Mouse (Mus musculus) midbrain, embryonic 15.5 days (tissue): ENCODE results near the gene Stra6. TPM values are rescaled to one million over a fixed set of nuclear protein-coding genes. Genes with fewer than 3 reads are reported as not detected.

Experiments used
- ATAC-seq: fragments of 200-750 bp; cut with Nextera tagmentation; replicated peaks from 2 replicates; pipeline ENCODE4 v1.8.0; 2017; ENCODE audit warnings: moderate TSS enrichment
- H3K27ac ChIP-seq: fragments of 300-500 bp; sonication (generic); 2 replicates; pipeline ENCODE4 v1.5.1; 2015; ENCODE audit warnings: mild to moderate bottlenecking, inconsistent platforms
- H3K27me3 ChIP-seq: fragments of 300-500 bp; sonication (generic); replicated peaks from 2 replicates; pipeline ENCODE4 v1.6.1; 2015; ENCODE audit warnings: inconsistent platforms
- H3K36me3 ChIP-seq: fragments of 300-500 bp; sonication (generic); replicated peaks from 2 replicates; pipeline ENCODE4 v1.6.1; 2015; ENCODE audit warnings: inconsistent platforms
- H3K4me1 ChIP-seq: fragments of 300-500 bp; sonication (generic); 2 replicates; pipeline ENCODE4 v1.6.1; 2015; ENCODE audit warnings: inconsistent platforms
- H3K4me2 ChIP-seq: fragments of 300-500 bp; sonication (generic); 2 replicates; pipeline ENCODE4 v1.6.1; 2015; ENCODE audit warnings: inconsistent platforms, mild to moderate bottlenecking, moderate library complexity
- H3K4me3 ChIP-seq: fragments of 300-500 bp; sonication (generic); 2 replicates; pipeline ENCODE4 v1.5.1; 2015; ENCODE audit warnings: mild to moderate bottlenecking, inconsistent platforms
- H3K9ac ChIP-seq: fragments of 300-500 bp; sonication (generic); 2 replicates; pipeline ENCODE4 v1.6.1; 2015; ENCODE audit warnings: mild to moderate bottlenecking, inconsistent platforms
- H3K9me3 ChIP-seq: fragments of 300-500 bp; sonication (generic); 2 replicates; pipeline ENCODE4 v1.6.1; 2016; ENCODE audit warnings: inconsistent platforms
- WGBS: fragments of 180-500 bp; shearing (Covaris S2); methylation state at CpG from one replicate; pipeline ENCODE4 v1.1.7; 2015; ENCODE audit warnings: mixed read lengths; 5-methylcytosine and 5-hydroxymethylcytosine counted together
- polyA plus RNA-seq: library from polyadenylated mRNA; unstranded; fragments of >200 nt; fragmentation: Nextera tagmentation; extraction: Ambion mirVana; gene quantifications from 2 replicates; pipeline ENCODE4 v1.2.1, GENCODE M21; 2015

Stra6 gene
- polyA plus RNA-seq: 15.0 and 15.7 TPM in 2 replicates

- no peak within 1 kb of the TSS; the same call in 1 of the 2 replicates for H3K4me2 ChIP-seq
- H3K9ac ChIP-seq: no peak within 1 kb of the TSS
- no peaks in the 10 kb centered on the region for H3K27me3 ChIP-seq
- no peak for ATAC-seq
- H3K9me3 ChIP-seq: no peaks in the 10 kb centered on the region
- peak within 1 kb of the TSS; percentile 83 for H3K27ac ChIP-seq
- H3K4me3 ChIP-seq: no peak within 1 kb of the TSS
- H3K4me1 ChIP-seq: peaks cover 77% of the 10 kb centered on the region
- 35% methylated on average over 3 of the region's 3 CpGs for WGBS
- H3K36me3 ChIP-seq: no peaks in the 10 kb centered on the region
These were observed at the start of gene Stra6 for GRCm38 (mm10) chr9:58063531-58063930. Stra6 (plus strand) TSS chr9:58063788.

DNA sequence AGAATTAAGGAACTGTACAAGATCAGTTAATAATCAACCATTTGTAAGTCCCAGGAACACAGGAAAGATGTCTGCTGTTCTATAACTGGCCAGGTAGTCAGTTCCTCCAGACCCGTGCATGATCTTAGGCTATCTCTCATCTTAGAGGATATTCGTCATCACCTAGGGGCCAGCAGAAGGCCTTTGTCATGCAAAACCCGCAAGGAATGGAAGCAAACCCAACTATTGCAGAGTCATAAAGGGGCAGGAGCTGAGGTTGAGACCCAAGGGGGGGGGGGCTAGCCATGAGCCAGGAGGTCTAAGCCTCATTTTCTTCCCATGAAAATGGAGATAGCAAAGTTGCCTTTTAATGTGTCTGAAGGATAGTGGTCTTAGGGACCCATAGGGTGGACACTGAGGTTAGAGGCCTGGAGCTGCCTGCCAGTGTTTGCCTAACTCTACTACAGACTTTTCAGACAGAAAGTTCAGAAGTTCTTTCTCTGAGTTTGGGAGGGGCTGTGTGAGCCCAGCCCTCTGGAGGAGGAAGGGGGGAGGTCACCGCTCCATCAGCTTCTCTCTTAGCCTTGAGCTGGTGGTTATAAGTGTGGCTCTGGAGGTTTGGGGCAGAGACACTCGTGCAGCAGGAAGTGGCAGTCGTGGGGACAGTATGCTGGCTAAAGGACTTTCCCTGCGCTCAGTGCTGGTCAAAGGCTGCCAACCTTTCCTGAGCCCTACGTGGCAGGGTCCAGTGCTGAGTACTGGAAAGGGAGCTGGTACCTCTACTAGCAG, 49.0 kb upstream of the Stra6 start:
- Histone ChIP-seq H3K4me1 (peaks cover under 1% of the 10 kb centered on the region; the same call in 1 of the 2 replicates), H3K4me2 (no peak overlapping the region), H3K4me3 (no peak overlapping the region), H3K27me3 (no peaks in the 10 kb centered on the region), H3K27ac (no peak overlapping the region), H3K36me3 (no peaks in the 10 kb centered on the region), H3K9ac (no peak overlapping the region), H3K9me3 (no peaks in the 10 kb centered on the region)
- 63% methylated on average over 8 of the region's 8 CpGs for WGBS
- no peak for ATAC-seq

- H3K27me3 ChIP-seq: no peaks in the 10 kb centered on the region
- no peak overlapping the region for H3K4me3 ChIP-seq
- no peaks in the 10 kb centered on the region for H3K9me3 ChIP-seq
- H3K27ac ChIP-seq: no peak overlapping the region
- no peaks in the 10 kb centered on the region for H3K4me1 ChIP-seq
- ATAC-seq: no peak
- H3K4me2 ChIP-seq: no peak overlapping the region
- H3K36me3 ChIP-seq: no peaks in the 10 kb centered on the region
- 90% methylated on average over 6 of the region's 6 CpGs for WGBS
- no peak overlapping the region for H3K9ac ChIP-seq
These were observed 47.7 kb upstream of the Stra6 start for GRCm38 (mm10) chr9:58015856-58016255.

GRCm38 (mm10) chr9:58016962-58017361, 46.6 kb upstream of the Stra6 start:
- Histone ChIP-seq H3K27ac (no peak overlapping the region), H3K4me2 (no peak overlapping the region), H3K27me3 (no peaks in the 10 kb centered on the region), H3K4me1 (no peaks in the 10 kb centered on the region), H3K9me3 (no peaks in the 10 kb centered on the region), H3K4me3 (no peak overlapping the region), H3K36me3 (no peaks in the 10 kb centered on the region), H3K9ac (no peak overlapping the region)
- WGBS: 81% methylated on average over 3 of the region's 3 CpGs
- no peak for ATAC-seq

DNA sequence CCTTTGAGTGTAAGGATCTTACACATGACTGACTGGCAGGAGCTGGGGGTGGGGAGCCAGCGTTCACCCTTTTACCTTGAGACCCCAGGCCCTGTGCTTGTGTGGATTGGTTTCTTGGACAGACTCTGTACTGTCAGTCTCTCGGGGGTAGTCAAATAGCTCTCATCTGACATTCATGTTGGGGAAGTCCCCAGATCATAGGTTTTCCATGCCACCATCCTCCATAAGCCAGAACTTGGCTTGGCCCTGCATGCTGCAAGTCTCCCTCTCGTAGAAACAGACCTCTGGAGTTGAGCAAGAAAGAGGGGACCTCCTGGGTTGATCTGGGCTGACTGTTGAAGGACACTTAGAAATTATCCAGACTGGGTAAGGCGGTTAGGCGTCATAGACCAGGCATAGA, 45.2 kb upstream of the Stra6 start:
- Histone ChIP-seq H3K27ac (no peak overlapping the region), H3K36me3 (no peaks in the 10 kb centered on the region), H3K4me1 (no peaks in the 10 kb centered on the region), H3K9ac (no peak overlapping the region), H3K27me3 (no peaks in the 10 kb centered on the region), H3K4me2 (no peak overlapping the region), H3K9me3 (no peaks in the 10 kb centered on the region), H3K4me3 (no peak overlapping the region)
- 86% methylated on average over 5 of the region's 5 CpGs for WGBS
- ATAC-seq: no peak

DNA sequence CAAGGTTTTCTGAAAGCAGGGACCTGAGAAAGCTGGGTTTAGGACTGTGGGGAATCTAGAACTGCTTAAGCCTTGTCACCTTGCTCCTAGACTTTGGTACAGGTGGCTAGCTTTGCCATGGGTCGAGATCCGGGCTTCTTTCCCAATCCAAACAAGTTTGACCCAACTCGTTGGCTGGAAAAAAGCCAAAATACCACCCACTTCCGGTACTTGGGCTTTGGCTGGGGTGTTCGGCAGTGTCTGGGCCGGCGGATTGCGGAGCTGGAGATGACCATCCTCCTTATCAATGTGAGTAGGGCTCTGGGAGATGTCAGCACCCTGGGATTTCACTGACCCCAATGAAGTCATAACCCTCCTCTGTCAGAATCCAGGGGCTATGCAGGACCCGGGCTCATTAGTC, 37.6 kb upstream of the Stra6 start:
- Histone ChIP-seq H3K4me2 (no peak overlapping the region), H3K9me3 (no peaks in the 10 kb centered on the region), H3K27ac (no peak overlapping the region), H3K4me1 (no peaks in the 10 kb centered on the region), H3K36me3 (no peaks in the 10 kb centered on the region), H3K9ac (no peak overlapping the region), H3K27me3 (no peaks in the 10 kb centered on the region), H3K4me3 (no peak overlapping the region)
- no peak for ATAC-seq
- WGBS: 93% methylated on average over 9 of the region's 9 CpGs

DNA sequence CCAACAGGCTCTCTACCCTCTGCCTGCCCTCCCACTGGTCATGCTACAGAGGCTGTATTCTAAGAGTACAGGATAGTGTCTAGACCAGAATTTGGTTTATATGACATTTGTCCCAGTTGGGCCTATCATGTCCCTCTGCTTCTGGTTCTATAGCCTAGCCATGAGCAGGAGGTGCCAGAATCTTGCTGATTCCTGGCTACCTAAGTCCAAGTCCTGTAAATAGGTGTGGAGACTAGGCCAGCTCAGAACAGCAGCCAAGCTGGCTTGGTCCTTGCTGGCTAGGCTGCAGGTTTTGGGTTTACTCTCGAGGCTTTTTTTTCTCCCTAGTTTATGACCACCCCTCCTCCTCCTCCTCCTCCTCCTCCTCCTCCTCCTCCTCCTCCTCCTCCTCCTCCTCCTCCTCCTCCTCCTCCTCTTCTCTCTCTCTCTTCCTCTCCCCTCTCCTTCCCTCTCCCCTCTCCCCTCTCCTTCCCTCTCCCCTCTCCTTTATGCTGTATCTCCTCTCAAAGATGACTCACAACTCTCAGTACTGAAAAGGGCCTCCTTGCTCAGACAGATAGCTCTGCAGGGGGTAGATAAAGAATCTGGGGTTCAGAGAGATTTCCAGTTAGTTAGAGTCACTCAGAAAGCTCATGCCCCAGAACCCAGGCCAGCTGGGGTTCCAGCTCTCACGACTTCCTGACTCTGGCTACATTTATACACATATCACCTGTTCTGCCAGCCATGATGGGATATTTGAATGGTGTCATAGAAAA, 36.0 kb upstream of the Stra6 start:
- Histone ChIP-seq H3K4me2 (no peak overlapping the region), H3K4me1 (no peaks in the 10 kb centered on the region), H3K36me3 (no peaks in the 10 kb centered on the region), H3K27me3 (no peaks in the 10 kb centered on the region), H3K27ac (no peak overlapping the region), H3K9me3 (no peaks in the 10 kb centered on the region), H3K4me3 (no peak overlapping the region), H3K9ac (no peak overlapping the region)
- no peak for ATAC-seq
- 45% methylated on average over 2 of the region's 2 CpGs for WGBS

- H3K4me3 ChIP-seq: no peak overlapping the region
- 75% methylated on average over 5 of the region's 5 CpGs for WGBS
- H3K27me3 ChIP-seq: no peaks in the 10 kb centered on the region
- ATAC-seq: no peak
- H3K4me1 ChIP-seq: no peaks in the 10 kb centered on the region
- H3K9me3 ChIP-seq: no peaks in the 10 kb centered on the region
- H3K27ac ChIP-seq: no peak overlapping the region
- no peak overlapping the region for H3K4me2 ChIP-seq
- no peak overlapping the region for H3K9ac ChIP-seq
- H3K36me3 ChIP-seq: no peaks in the 10 kb centered on the region
These were observed 34.7 kb upstream of the Stra6 start for GRCm38 (mm10) chr9:58028841-58029240.

DNA sequence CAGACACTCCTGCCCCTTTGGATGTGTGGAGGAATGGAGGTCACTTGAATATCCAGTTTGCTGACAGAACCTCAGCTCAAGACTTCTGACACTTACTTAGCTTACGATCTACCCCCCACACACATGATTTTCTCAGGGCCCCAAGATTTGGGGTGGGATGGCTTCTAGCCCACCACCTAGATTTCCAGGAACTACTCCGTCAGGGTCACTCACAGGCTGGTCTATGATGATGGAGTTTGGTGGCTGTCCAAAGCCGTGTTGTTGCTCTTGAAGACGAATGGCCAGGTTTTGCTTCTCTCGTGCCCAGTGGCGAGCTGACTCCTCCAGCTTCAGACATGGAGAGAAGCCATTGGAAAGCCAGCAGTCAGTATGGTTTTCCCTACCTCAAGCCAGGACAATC, 34.0 kb upstream of the Stra6 start:
- no peaks in the 10 kb centered on the region for H3K9me3 ChIP-seq
- H3K4me3 ChIP-seq: no peak overlapping the region
- H3K36me3 ChIP-seq: no peaks in the 10 kb centered on the region
- no peaks in the 10 kb centered on the region for H3K27me3 ChIP-seq
- no peaks in the 10 kb centered on the region for H3K4me1 ChIP-seq
- no peak overlapping the region for H3K27ac ChIP-seq
- ATAC-seq: no peak
- no peak overlapping the region for H3K4me2 ChIP-seq
- 94% methylated on average over 6 of the region's 6 CpGs for WGBS
- no peak overlapping the region for H3K9ac ChIP-seq

DNA sequence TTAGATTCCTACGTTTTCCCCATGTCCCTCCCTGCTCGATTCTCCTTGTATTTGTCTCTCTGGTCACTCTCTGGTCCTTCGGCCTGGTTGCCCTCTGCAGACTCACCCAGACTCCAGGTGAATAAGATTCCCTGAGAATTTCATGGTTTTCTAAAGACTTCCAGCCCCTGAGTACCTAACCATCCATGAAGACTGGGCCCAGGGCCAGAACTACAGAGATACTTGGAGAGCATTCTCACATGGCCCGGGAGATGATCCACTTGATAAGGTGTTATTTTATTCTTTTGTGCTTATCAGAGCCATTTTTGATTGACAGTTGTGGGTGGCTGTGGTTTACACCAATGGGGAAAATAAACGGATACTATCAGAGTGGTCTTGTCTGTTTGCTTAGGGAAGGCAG, 31.7 kb upstream of the Stra6 start:
- Histone ChIP-seq H3K27me3 (no peaks in the 10 kb centered on the region), H3K4me2 (no peak overlapping the region), H3K27ac (no peak overlapping the region), H3K4me3 (no peak overlapping the region), H3K9ac (no peak overlapping the region), H3K4me1 (no peaks in the 10 kb centered on the region), H3K9me3 (no peaks in the 10 kb centered on the region), H3K36me3 (no peaks in the 10 kb centered on the region)
- 75% methylated on average over 5 of the region's 5 CpGs for WGBS
- no peak for ATAC-seq

GRCm38 (mm10) chr9:58035519-58035918, 28.1 kb upstream of the Stra6 start:
- H3K9ac ChIP-seq: no peak overlapping the region
- H3K27ac ChIP-seq: no peak overlapping the region
- no peak overlapping the region for H3K4me2 ChIP-seq
- H3K27me3 ChIP-seq: peaks cover 8% of the 10 kb centered on the region; the same call in 1 of the 2 replicates
- ATAC-seq: no peak
- WGBS: 68% methylated on average over 2 of the region's 2 CpGs
- H3K4me1 ChIP-seq: peaks cover 13% of the 10 kb centered on the region
- H3K36me3 ChIP-seq: no peaks in the 10 kb centered on the region
- no peaks in the 10 kb centered on the region for H3K9me3 ChIP-seq
- no peak overlapping the region for H3K4me3 ChIP-seq

DNA sequence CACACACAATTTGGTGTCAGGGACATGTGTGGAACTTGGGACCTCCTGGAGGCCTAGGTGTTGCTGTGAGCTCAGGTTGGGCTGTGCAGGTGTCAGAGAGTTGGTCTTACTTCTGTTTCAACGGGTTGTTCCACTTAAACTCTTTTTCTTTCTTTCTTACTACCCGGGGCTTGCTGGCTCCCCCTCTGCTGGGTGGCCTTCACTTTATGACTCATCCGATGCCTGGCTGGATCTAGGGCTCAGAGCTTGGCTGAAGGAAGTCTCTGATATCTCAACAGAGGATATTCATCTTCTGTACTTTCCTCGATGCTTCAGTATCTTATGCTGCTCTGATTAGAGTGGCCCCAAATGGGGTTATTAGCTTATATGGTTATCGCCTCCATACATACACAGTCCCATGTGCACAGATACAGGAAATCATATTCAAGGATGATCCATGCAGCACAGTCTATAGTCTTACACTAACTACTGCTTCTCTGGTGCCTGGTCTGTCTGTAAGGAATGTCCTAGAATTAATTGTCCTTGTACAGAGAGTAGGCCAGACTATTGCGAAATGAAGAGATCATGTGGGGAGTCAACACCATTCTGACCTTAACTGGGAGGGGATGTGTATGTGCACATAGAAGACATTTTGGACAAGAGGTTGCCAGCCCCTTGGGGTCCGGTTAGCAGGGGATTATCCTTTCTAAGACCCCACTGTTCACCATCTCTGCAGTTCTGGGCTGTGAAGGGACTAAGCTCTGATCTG, 27.5 kb upstream of the Stra6 start:
- Histone ChIP-seq H3K4me3 (no peak overlapping the region), H3K27me3 (peaks cover 8% of the 10 kb centered on the region; the same call in 1 of the 2 replicates), H3K4me2 (no peak overlapping the region), H3K36me3 (no peaks in the 10 kb centered on the region), H3K4me1 (peaks cover 19% of the 10 kb centered on the region), H3K9me3 (no peaks in the 10 kb centered on the region), H3K9ac (no peak overlapping the region), H3K27ac (no peak overlapping the region)
- 79% methylated on average over 7 of the region's 7 CpGs for WGBS
- no peak for ATAC-seq
